Mouse (Mus musculus): Measurements from ENCODE around the gene Slc9b2. TPM values are rescaled to one million over a fixed set of nuclear protein-coding genes. Genes with fewer than 3 reads are reported as not detected.

Slc9b2 gene
- polyA plus RNA-seq, 1 experiment from 2014 or later: 3.5 TPM

Other genes starting within 250 kb of the Slc9b2 start
- 48.1 and 56.1 TPM in 2 replicates for gene Cenpe, start 95.2 kb upstream of the Slc9b2 start, polyA plus RNA-seq (2014; fragmentation: Nextera tagmentation; extraction: Ambion mirVana)
- gene Bdh2, start 26.5 kb upstream of the Slc9b2 start, polyA plus RNA-seq (2014; fragmentation: Nextera tagmentation; extraction: Ambion mirVana): 14.7 and 16.8 TPM in 2 replicates
- gene Slc9b1, start 40.3 kb downstream of the Slc9b2 start, polyA plus RNA-seq (2014; fragmentation: Nextera tagmentation; extraction: Ambion mirVana): 0.63 TPM in 1 of 2 replicates, not detected in the other
- gene Cisd2, start 116.2 kb downstream of the Slc9b2 start, polyA plus RNA-seq (2014; fragmentation: Nextera tagmentation; extraction: Ambion mirVana): 59.1 and 62.8 TPM in 2 replicates
- gene Ube2d3, start 130.4 kb downstream of the Slc9b2 start, polyA plus RNA-seq (2014; fragmentation: Nextera tagmentation; extraction: Ambion mirVana): 676 and 720 TPM in 2 replicates
- 3.9 TPM in 2 replicates for gene Manba, start 177.9 kb downstream of the Slc9b2 start, polyA plus RNA-seq (2014; fragmentation: Nextera tagmentation; extraction: Ambion mirVana)